Mouse (Mus musculus) G1E (cell line): ENCODE data around the gene Slc16a6.

Source experiments
- CTCF ChIP-seq: IDR thresholded peaks from 2 replicates; pipeline ENCODE4 v1.5.1; 2012; ENCODE audit warnings: low read depth, low read length, inconsistent platforms, mixed read lengths
- GATA1 ChIP-seq: IDR thresholded peaks from 2 replicates; pipeline ENCODE4 v1.6.1; 2012; ENCODE audit warnings: borderline replicate concordance, low read length, inconsistent platforms, mixed read lengths
- GATA2 ChIP-seq: IDR thresholded peaks from 2 replicates; pipeline ENCODE4 v1.6.1; 2012; ENCODE audit warnings: low read depth, low read length, inconsistent platforms, borderline replicate concordance
- TAL1 ChIP-seq: conservative IDR thresholded peaks from 2 replicates; pipeline ENCODE4 v1.6.1; 2012; ENCODE audit warnings: low read depth, low read length, inconsistent platforms, mixed read lengths

- no peak for TF ChIP-seq CTCF
- TF ChIP-seq GATA2: no peak
- no peak for TF ChIP-seq GATA1
- no peak for TF ChIP-seq TAL1
These were observed 33.5 kb downstream of the Slc16a6 start for GRCm38 (mm10) chr11:109439829-109440340.
